In genomic region chr5:148554242-148554641, GRCm38 (mm10) we compare ENCODE assay signal across 9 mouse cellular contexts. TPM values are rescaled to one million over a fixed set of nuclear protein-coding genes. Genes with fewer than 3 reads are reported as not detected.
DNase-seq lines count a peak whose midpoint lies in the region; ATAC-seq and TF ChIP-seq lines count a peak whose summit lies in the region.
"Had no signal": no experiment of that assay in that cellular context is flagged by ENCODE, and none has a peak within 500 bp of the region (broad histone marks: within the 10 kb centered on the region; RNA-seq: fewer than 3 reads in every experiment).

No protein-coding gene starts in this region.

- no peak for ATAC-seq in heart, embryonic 11.5 days (replicated peaks; ENCODE audit: insufficient number of reproducible peaks, low FRiP score, low TSS enrichment)
- no peak for ATAC-seq in forebrain, embryonic 13.5 days
- ATAC-seq in liver, embryonic 16.5 days (ENCODE audit: low read depth) = no peak
- no peak for ATAC-seq in frontal cortex, adult (ENCODE audit: low TSS enrichment)
- ATAC-seq in activated CD4-positive, CD25-positive, alpha-beta regulatory T cell, adult 4 months = no peak

- no peak overlapping the region for H3K9ac ChIP-seq in heart, embryonic 11.5 days (ENCODE audit: low read depth, low read length)
- no peak overlapping the region for H3K9ac ChIP-seq in heart, adult 2 months (ENCODE audit: low read depth, low read length)
- peak overlapping the region; percentile 53; the same call in 1 of the 2 replicates for H3K9ac ChIP-seq in forebrain, embryonic 13.5 days
- no peak overlapping the region for H3K9ac ChIP-seq in liver, embryonic 16.5 days (ENCODE audit: low read depth, low read length)

- H3K36me3 ChIP-seq in heart, embryonic 11.5 days (ENCODE audit: control insufficient read depth, insufficient read depth, low read length) = no peaks in the 10 kb centered on the region
- H3K36me3 ChIP-seq in heart, adult 2 months (ENCODE audit: control insufficient read depth, insufficient read depth, low read length) = peaks cover 9% of the 10 kb centered on the region
- H3K36me3 ChIP-seq in E14TG2a.4 (ENCODE audit: insufficient read depth, low read length) = no peaks in the 10 kb centered on the region
- no peaks in the 10 kb centered on the region for H3K36me3 ChIP-seq in forebrain, embryonic 13.5 days (ENCODE audit: poor library complexity, severe bottlenecking)
- no peaks in the 10 kb centered on the region for H3K36me3 ChIP-seq in liver, embryonic 16.5 days (ENCODE audit: control insufficient read depth, insufficient read depth)

- H3K4me1 ChIP-seq in heart, embryonic 11.5 days (ENCODE audit: control insufficient read depth, insufficient read depth, low read length) = peaks cover 22% of the 10 kb centered on the region
- H3K4me1 ChIP-seq in heart, adult 2 months (ENCODE audit: control insufficient read depth, insufficient read depth, low read length) = peaks cover 5% of the 10 kb centered on the region
- peaks cover 57% of the 10 kb centered on the region for H3K4me1 ChIP-seq in E14TG2a.4 (replicated peaks; ENCODE audit: low read depth, low read length)
- H3K4me1 ChIP-seq in forebrain, embryonic 13.5 days = peaks cover 33% of the 10 kb centered on the region
- peaks cover 9% of the 10 kb centered on the region for H3K4me1 ChIP-seq in liver, embryonic 16.5 days (ENCODE audit: control insufficient read depth, low read depth, low read length)

- TF ChIP-seq POLR2A in heart, adult 2 months (IDR thresholded peaks at IDR 0.05; ENCODE audit: insufficient read depth, low read depth, low read length) = no peak

- peak overlapping the region; percentile 72 for H3K4me2 ChIP-seq in heart, embryonic 11.5 days
- peak overlapping the region; percentile 49 for H3K4me2 ChIP-seq in forebrain, embryonic 13.5 days
- peak overlapping the region; percentile 24; the same call in 1 of the 2 replicates for H3K4me2 ChIP-seq in liver, embryonic 16.5 days (ENCODE audit: low read depth, low read length)

- peak overlapping the region; percentile 13; the same call in 1 of the 2 replicates for H3K4me3 ChIP-seq in heart, embryonic 11.5 days (ENCODE audit: low read depth, low read length)
- H3K4me3 ChIP-seq in heart, adult 2 months = no peak overlapping the region
- H3K4me3 ChIP-seq in E14TG2a.4 (replicated peaks; ENCODE audit: low read length) = peak overlapping the region; percentile 60
- H3K4me3 ChIP-seq in forebrain, embryonic 13.5 days = peak overlapping the region; percentile 17
- no peak overlapping the region for H3K4me3 ChIP-seq in liver, embryonic 16.5 days (ENCODE audit: low read depth, low read length)

- H3K9me3 ChIP-seq in heart, embryonic 11.5 days (replicated peaks; ENCODE audit: control insufficient read depth, low read length) = no peaks in the 10 kb centered on the region
- H3K9me3 ChIP-seq in E14TG2a.4 (ENCODE audit: low read length) = no peaks in the 10 kb centered on the region
- no peaks in the 10 kb centered on the region for H3K9me3 ChIP-seq in forebrain, embryonic 13.5 days (replicated peaks)
- H3K9me3 ChIP-seq in liver, embryonic 16.5 days (replicated peaks; ENCODE audit: control insufficient read depth, low read length) = no peaks in the 10 kb centered on the region

- WGBS in heart, embryonic 11.5 days (ENCODE audit: insufficient replicate concordance) = 14% methylated on average over 7 of the region's 7 CpGs
- WGBS in heart, adult 2 months = 49% methylated on average over 7 of the region's 7 CpGs
- WGBS in forebrain, embryonic 13.5 days = 15% methylated on average over 7 of the region's 7 CpGs
- WGBS in liver, embryonic 16.5 days (ENCODE audit: insufficient replicate concordance) = 18% methylated on average over 7 of the region's 7 CpGs

- peaks cover 1% of the 10 kb centered on the region; the same call in 1 of the 2 replicates for H3K79me2 ChIP-seq in heart, adult 2 months (replicated peaks; ENCODE audit: control insufficient read depth, insufficient read depth, low read length)

- TF ChIP-seq EP300 in heart, adult 2 months (IDR thresholded peaks at IDR 0.05; ENCODE audit: insufficient read depth, low read depth, low read length) = no peak

- H3K27me3 ChIP-seq in heart, embryonic 11.5 days (ENCODE audit: control insufficient read depth, insufficient read depth, low read length) = no peaks in the 10 kb centered on the region
- H3K27me3 ChIP-seq in heart, adult 2 months (ENCODE audit: control insufficient read depth, insufficient read depth, low read length) = no peaks in the 10 kb centered on the region
- H3K27me3 ChIP-seq in E14TG2a.4 (ENCODE audit: insufficient read depth, low read length) = no peaks in the 10 kb centered on the region
- peaks cover 8% of the 10 kb centered on the region; the same call in 1 of the 2 replicates for H3K27me3 ChIP-seq in forebrain, embryonic 13.5 days
- H3K27me3 ChIP-seq in liver, embryonic 16.5 days (ENCODE audit: control insufficient read depth, insufficient read depth, low read depth, low read length) = peaks cover 32% of the 10 kb centered on the region

- no peak for DNase-seq in heart, adult 2 months
- DNase-seq in layer of hippocampus, postnatal 14 days (ENCODE audit: low spot score in 2 of 2) = no peak
- DNase-seq: kidney, adult 11 months had no signal

- intact Hi-C loops in heart, adult 2 months (cut with DNase I) = loop anchor here (5.0 kb wide), 3 partner anchors 42 to 188 kb away; no protein-coding TSS in a partner anchor

- H3K27ac ChIP-seq in heart, embryonic 11.5 days (ENCODE audit: low read depth, low read length) = no peak overlapping the region
- no peak overlapping the region for H3K27ac ChIP-seq in heart, adult 2 months
- H3K27ac ChIP-seq in forebrain, embryonic 13.5 days = no peak overlapping the region
- no peak overlapping the region for H3K27ac ChIP-seq in liver, embryonic 16.5 days (ENCODE audit: low read length)

- no peak for TF ChIP-seq CTCF in heart, adult 2 months (IDR thresholded peaks at IDR 0.05)
- TF ChIP-seq CTCF in E14TG2a.4 (conservative IDR thresholded peaks at IDR 0.05; ENCODE audit: low read length) = no peak

RNA-seq across cellular contexts. Expression of gene Ubl3, which starts 1.7 kb away (rescaled TPM):
- 57.1 and 59.1 TPM in 2 replicates for polyA plus RNA-seq in heart, embryonic 11.5 days (2014; fragmentation: Nextera tagmentation; extraction: Ambion mirVana)
- 100 to 1,000 TPM in 1 of 2 experiments, 10 to 100 TPM in 1; 92.7 to 112 TPM for total RNA-seq in heart, adult 2 months (2021)
- polyA plus RNA-seq in heart, adult 2 months (2012; rRNA removed) = 43.6 and 55.3 TPM in 2 replicates
- polyA plus RNA-seq in forebrain, embryonic 13.5 days (2015; fragmentation: Nextera tagmentation; extraction: Ambion mirVana) = 71.5 and 74.5 TPM in 2 replicates
- polyA plus RNA-seq in liver, embryonic 16.5 days (2015; fragmentation: Nextera tagmentation; extraction: Ambion mirVana) = 13.0 and 15.4 TPM in 2 replicates
- 100 to 1,000 TPM; 198 to 222 TPM for total RNA-seq in layer of hippocampus, postnatal 14 days (2021)
- 100 to 1,000 TPM in 1 of 2 experiments, 10 to 100 TPM in 1; 86.3 to 124 TPM for polyA plus RNA-seq in activated CD4-positive, CD25-positive, alpha-beta regulatory T cell, adult 4 months (2017; shearing (Covaris generic))

Comparison
In these comparisons a context has a peak if more than half of its experiments do, and no peak if none do; other contexts are left out.
1. H3K4me3 ChIP-seq: peak in heart, embryonic 11.5 days (single experiment), E14TG2a.4 (single experiment) and forebrain, embryonic 13.5 days (single experiment); none in heart, adult 2 months (single experiment) and liver, embryonic 16.5 days (single experiment).
2. Peak in every context shown above with its lines, with median percentiles within 50 percentile points of each other: H3K4me2 ChIP-seq.